Mouse (Mus musculus) kidney, postnatal 14 days (tissue): Measurements from ENCODE around the gene Nfkbia.

Source experiments
- DNase-seq: peaks from one replicate; pipeline ENCODE4 v3.0.0; 2022; ENCODE audit warnings: mixed read lengths

Gene Nfkbia

GRCm38 (mm10) chr12:55465401-55465983, 27.0 kb downstream of the Nfkbia start:
- DNase-seq: peak; percentile 51

DNA sequence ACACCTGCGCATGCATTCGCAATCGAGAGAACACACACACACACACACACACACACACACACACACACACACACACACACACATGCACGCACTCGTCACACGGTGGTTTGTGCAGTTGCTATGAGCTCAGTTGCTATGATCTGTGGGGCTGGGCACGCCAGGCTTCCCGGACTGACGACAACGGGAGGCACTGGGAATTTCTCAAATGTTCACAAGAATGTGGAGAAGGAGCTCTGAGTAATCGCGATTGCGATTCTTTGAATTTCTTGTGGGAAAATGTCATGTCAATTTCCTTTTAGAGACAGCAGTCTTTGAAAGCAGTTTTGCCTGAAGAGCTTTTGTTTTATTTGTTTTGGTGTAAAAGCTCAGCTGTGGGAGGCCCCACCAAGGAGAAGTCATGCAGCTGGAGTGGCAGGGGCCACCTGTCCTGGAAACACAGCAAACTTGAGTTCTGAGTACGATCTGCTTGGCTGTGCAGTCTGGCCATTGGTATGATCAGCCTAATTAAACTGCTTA, 27.5 kb downstream of the Nfkbia start:
- DNase-seq: peak; percentile 50

DNA sequence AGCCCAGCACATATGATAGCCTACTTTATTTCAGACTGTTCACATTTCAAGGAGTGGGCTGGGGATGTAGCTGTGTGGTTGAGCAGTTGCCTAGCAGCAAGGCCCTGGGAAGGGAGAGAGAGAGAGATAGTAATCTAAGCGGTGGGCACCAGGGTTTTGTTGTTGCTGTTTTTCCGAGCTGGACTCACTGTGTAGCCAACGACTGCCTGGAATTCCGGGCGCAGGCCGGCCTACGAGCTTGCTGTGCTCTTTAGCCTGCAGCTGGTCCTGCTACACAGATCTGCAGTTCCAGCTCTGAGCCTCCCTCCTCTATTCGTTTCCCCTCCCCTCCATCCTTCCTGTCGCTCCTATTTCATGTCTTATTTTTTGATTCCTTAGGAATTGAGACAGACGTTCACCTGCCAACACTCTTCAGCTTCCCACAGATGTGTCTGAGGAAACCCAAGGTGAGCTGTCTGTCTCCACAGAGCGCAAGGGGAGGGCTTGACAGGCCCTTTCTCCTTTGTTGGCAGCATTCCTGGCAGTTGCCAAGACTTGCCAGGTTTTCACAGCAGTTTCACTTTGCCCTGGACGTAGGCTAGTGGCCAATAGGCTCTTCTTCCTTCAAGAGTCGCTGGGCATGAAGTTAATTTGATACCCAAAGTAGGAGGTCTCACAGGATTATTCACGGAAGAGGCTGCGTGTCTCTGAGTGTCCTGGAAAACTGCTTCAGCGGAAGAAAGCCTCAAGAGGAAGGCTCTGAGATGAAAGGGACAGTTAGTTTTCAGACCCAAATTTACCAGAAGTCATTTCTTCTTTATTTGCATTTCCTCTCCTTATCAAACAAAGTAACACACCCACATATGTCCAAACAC, 28.2 kb downstream of the Nfkbia start:
- peak; percentile 88 for DNase-seq

GRCm38 (mm10) chr12:55463087-55463486, 29.4 kb downstream of the Nfkbia start:
- no peak for DNase-seq

- no peak for DNase-seq
These were observed 30.0 kb downstream of the Nfkbia start for GRCm38 (mm10) chr12:55462456-55462855.

DNA sequence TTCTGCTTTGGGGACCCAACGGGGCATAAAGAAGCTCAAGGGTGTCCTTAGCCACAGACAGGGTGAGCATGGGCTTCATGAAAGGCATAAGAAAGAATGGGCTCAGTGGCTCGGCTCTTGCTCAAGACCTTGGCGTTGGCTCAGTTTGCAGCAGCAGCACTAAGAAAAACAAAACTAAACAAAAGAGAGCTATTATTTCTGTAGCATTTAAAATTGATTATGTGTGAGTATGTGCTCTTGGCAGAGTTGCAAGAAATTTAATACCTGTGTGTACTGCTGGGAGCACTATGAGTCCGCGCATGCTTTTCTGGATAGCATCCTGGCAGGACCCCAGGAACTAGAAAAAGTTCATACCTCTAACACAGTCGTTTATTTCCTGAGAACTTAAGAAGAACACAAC, 30.7 kb downstream of the Nfkbia start:
- DNase-seq: no peak

DNA sequence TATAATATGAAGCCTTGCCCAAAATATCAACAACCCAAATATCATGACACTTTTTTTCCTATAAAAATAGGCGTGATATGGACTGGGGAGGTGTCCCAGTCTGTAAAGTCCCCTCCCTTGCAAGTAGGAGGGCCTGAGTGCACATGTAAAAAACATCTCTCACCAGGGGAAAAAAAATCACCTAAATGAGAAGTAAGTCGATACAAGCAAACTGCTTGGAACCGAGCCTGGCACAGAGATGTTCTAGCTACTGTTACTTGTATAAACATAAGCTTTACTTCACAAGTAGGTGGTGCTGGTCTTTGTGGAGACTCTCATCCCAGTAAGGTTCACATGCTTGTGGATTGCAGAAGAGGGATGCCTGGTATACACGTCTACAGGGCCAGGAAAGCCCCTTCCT, 31.5 kb downstream of the Nfkbia start:
- DNase-seq: no peak

- DNase-seq: no peak
These were observed 32.7 kb downstream of the Nfkbia start for GRCm38 (mm10) chr12:55459739-55460138.

DNA sequence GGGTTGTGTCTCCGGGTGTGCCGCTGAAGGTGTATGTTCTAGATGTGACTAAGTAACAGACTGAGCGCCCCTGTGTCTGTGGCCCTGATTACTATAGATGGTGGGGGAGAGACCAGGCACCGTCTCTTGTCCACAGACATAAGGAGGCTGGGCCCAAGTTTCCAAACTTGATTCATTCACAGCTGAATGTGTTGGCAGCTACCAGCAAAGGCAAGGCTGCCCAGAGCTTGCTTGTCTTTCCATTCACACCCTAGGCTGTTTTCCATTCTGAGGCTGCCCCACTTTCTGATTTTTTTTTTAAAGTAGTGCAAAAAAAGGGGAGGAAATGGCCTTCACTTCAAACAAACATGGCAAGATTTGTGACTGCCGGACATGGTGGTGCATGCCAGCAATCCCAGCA, 35.6 kb downstream of the Nfkbia start:
- DNase-seq: no peak

DNA sequence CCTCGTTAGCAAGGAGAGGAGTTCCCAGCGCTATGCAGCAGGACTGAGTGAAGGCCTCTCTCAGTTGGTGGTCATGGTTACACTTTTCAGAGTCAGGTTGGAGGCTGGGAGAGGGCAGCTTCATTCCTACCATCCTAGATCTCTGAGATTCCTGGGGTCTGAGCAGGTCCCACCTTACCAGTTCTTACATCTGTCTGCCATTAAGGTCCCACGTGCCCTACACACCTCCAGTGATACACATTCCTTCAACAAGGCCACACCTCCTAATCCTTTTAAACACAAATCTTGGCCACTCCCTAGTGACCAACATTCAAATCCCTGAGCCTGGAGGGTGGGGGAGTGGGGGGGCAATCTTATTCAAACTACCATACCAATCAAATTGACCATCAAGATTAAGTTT, 36.3 kb downstream of the Nfkbia start:
- DNase-seq: no peak

- DNase-seq: no peak
These were observed 37.2 kb downstream of the Nfkbia start for GRCm38 (mm10) chr12:55455206-55455605.

DNA sequence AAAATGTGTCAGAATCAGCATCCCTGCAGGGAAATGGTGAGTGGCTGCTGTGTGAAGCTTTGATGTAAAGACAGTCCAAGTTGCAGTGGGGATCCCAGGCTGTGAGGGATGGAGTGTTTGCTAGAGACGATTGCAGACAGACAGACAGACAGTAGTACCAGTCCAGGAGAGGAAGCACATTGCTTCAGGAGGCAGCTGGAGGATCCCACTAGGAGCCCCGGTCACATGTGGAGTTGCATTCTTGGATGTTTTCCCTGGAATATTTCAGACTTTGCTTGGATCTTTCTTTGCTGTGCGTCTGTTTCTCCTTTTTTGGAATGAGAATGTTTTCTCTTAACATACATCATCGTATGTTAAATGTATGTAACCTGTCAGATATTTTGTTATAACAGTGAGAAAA, 38.5 kb downstream of the Nfkbia start:
- no peak for DNase-seq

DNA sequence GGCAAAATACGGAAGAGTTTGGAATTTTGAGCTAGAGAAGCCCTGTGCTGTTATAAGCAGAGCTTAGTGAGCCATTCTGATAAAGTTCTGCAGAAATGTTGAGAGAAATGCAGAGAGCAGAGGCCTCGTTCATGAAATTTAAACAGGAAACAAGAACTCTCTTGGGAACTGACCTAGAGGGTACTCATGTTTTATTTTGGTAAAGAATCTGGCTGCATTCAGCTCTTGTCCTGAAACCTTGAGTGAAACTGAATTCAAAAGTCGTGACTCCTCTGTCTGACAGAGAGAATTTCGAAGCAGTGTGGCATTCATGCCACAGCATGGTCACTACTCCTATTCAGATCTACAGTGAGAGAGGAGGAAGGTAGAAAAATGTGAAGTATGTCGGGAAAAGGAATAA, 39.6 kb downstream of the Nfkbia start:
- DNase-seq: no peak

DNA sequence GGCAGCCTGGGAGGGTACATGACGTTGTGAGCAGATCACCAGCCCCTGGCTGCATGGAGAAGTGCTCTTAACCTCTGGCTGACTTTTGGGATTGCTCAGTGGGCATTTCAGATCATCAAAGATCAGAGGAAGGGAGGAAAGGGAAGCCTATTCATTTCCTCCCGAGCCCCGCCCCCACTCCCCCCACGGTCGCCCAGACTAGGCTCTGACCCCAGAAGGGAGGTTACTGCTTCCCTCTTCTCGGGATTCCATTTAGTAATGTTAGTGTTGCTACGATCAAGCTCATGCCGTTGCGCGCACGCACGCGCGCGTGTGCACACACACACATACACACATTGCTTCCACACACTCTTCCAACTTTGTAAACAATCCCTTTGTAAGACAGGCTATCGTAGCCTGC, 42.0 kb downstream of the Nfkbia start:
- DNase-seq: peak; percentile 51

DNA sequence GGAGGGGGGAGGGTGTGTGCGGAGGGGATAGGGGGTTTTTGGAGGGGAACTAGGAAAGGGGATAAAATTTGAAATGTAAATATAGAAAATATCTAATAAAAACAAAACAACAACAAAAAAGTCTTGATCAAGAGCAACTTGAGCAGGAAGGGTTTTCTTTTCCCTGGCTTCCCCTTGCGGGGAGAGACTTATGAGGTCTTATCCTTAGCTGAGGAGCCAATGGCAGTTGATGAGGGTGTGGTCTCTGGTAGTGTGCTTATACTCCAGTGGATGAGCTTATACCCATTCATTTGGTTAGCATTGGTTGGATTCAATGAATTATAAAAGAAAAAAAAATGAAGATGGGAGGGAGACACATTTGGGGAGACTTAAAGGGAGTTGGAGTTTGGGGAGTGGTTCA, 43.4 kb downstream of the Nfkbia start:
- no peak for DNase-seq

DNA sequence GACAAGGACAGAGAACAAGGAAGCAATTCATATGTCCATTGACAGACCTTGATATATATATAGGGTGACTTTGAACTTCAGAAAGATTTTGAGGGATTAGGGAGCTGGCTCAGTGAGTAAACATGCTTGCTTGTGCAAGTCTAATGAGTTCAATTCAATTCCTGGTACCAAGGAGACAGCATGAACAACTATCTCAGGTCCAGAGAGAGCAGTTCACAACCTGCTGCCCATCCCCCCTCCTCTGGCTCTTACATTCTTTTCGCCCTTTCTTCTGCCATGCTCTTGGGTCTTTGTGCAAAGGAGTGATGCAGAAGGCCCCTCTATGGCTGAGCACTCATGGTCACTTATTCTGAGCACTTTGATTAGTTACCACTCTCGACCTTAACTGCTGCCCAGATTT, 44.0 kb downstream of the Nfkbia start:
- no peak for DNase-seq

DNA sequence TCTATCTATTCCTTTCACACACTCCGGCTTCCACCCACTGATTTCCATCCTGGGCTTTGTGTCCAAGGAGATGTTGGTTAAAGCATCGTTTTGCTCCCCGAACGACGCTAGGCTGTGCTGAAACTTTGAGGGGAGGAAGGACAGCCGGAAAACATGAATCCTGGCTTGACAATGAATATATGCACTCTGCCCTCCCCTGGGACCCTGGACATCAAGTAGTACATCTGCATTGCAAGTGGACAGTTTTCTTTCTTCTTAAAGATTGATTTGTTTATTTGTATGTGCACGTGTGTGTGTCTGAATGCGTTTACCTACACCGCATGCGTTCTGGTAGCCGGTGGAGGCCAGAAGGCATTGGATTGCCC, 45.1 kb downstream of the Nfkbia start:
- DNase-seq: no peak

DNA sequence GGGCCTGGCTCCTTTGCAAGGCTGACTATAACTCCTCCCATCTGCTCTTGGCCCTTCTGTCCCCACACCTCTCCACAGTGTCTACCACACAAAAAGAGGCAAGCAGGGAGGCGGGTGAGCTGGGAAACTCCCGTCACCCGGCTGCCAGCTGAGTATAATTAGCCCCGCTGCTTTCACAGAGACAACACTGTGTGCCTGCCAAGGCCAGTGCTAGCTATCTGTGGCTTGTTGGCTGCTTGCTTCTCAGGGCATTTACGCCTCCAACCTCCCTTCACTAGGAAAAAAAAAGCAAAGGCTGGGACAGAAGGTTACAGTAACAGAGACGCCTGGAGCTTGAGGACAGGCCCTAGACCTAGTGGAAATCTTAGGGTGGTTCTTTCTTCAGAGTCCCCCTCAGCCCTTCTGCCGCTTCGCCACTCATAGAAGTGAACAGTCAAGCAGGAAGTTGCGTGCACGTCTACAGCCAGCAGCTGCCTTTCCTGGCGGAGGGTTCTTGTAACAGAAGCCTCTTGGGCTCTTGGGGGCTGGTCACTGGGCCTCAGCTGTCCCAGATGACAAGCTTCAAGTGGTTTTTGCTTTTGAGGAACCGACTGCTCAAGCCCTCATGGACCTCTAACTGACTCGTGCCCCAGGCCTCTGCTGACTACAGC, 45.6 kb downstream of the Nfkbia start:
- peak; percentile 70 for DNase-seq

DNA sequence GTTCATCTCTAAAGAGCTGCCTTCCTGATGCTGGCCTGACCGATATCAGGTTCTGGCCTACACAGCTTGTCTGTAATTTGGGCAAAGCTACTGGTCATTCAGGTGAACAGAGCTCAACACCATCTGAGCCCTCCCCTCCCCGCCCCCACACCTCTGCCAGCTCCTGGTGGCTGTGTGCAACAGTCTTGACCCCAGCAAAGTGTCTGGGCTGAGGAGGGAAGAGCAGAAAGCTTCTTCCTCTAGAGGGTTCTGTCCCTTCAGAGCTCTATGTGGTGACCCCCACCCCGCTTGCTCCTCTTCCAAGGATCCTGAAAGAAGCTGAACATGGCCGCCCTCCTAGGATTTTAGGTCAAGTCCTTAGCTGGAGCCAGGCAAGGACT, 46.1 kb downstream of the Nfkbia start:
- no peak for DNase-seq

GRCm38 (mm10) chr12:55445583-55445982, 46.9 kb downstream of the Nfkbia start:
- no peak for DNase-seq

DNA sequence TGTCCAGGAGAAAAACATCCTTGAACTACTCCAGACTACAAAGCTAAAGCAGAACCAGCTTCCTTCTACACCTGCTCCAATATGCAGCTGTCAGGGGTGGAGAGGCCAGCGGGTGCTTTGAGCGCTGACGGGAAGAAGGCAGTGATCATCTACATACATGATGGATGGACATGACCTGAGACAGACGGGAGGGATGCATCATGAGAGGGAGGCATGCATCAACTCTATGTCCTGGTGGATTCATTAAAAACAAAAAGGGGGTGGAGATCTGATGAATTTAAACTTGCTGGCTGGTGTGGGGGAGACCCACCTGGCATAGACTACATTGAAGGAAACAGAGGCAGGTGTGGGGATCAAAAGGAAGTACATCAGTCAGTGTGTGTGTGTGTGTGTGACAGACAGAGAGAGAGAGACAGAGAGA, 48.4 kb downstream of the Nfkbia start:
- DNase-seq: no peak

GRCm38 (mm10) chr12:55442861-55443850, 49.3 kb downstream of the Nfkbia start:
- peak; percentile 90 for DNase-seq

DNA sequence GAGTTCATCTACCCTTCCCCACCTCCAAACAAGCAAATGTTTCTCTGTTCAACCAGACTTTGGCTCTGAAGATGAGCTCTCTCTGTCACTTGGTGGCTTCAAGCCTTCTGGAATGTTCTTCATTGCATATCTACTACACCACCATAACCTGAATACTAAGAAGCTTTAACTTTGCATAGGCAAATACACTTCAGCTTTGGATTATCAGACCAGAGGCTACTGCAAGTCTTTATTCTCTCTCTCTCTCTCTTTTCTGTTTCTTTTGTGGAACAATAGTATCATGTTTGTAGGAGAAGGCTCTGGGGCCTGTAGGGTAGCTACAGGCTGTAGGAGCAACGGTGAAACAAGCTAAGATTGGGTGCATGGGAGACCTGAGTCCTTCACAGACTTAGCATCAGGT, 50.2 kb downstream of the Nfkbia start:
- no peak for DNase-seq
